Mouse (Mus musculus): Measurements from ENCODE around the gene Rnf7. TPM values are rescaled to one million over a fixed set of nuclear protein-coding genes. Genes with fewer than 3 reads are reported as not detected.
"Not testable (repeated sequence)": the region's sequence is repeated elsewhere in the genome, so short reads cannot be mapped to it uniquely, and the experiment has no call there.

The Rnf7 gene
- polyA plus RNA-seq (2015; fragmentation: Nextera tagmentation; extraction: Ambion mirVana) = 163 and 169 TPM in 2 replicates

- peak within 1 kb of the TSS; percentile 74 for H3K4me2 ChIP-seq (replicated peaks; ENCODE audit: low read depth)
- ATAC-seq (ENCODE audit: low FRiP score, low TSS enrichment) (peak; percentile 99), DNase-seq (ENCODE audit: low spot score) (peak; percentile 99)
- peak within 1 kb of the TSS; percentile 78 for H3K9ac ChIP-seq (ENCODE audit: low read length)
- 0 out of 2 replicates have a peak, but pooled peaks cover 4% of the 10 kb centered on the region for H3K4me1 ChIP-seq (replicated peaks; ENCODE audit: control insufficient read depth, insufficient read depth)
- H3K27me3 ChIP-seq (ENCODE audit: control insufficient read depth, insufficient read depth, low read length) = no peaks in the 10 kb centered on the region
- H3K27ac ChIP-seq (replicated peaks) = peak within 1 kb of the TSS; percentile 85
- peaks cover 3% of the 10 kb centered on the region; the same call in 1 of the 2 replicates for H3K36me3 ChIP-seq (ENCODE audit: control insufficient read depth, insufficient read depth, low read length)
- H3K9me3 ChIP-seq (ENCODE audit: control insufficient read depth, low read length) = no peaks in the 10 kb centered on the region
- peak within 1 kb of the TSS; percentile 73 for H3K4me3 ChIP-seq (ENCODE audit: low read depth, low read length)
- 1% methylated on average over 73 of the region's 74 CpGs for WGBS
- TF ChIP-seq EP300 (optimal IDR thresholded peaks at IDR 0.05) = peak; percentile 32
- TF ChIP-seq CTCF (IDR thresholded peaks at IDR 0.05; ENCODE audit: low read depth) = no peak
Observed at GRCm38 (mm10) chr9:96478071-96478888, at the start of gene Rnf7. Gene Rnf7, minus strand, starts transcription at chr9:96478675.

GRCm38 (mm10) chr9:96526011-96526410 is 47.5 kb upstream of the Rnf7 start:
- TF ChIP-seq CTCF (IDR thresholded peaks at IDR 0.05; ENCODE audit: low read depth) (no peak), EP300 (optimal IDR thresholded peaks at IDR 0.05) (no peak)
- Histone ChIP-seq H3K9me3 (ENCODE audit: control insufficient read depth, low read length) (no peaks in the 10 kb centered on the region), H3K36me3 (ENCODE audit: control insufficient read depth, insufficient read depth, low read length) (no peaks in the 10 kb centered on the region), H3K4me3 (ENCODE audit: low read depth, low read length) (no peak overlapping the region), H3K4me1 (replicated peaks; ENCODE audit: control insufficient read depth, insufficient read depth) (no peaks in the 10 kb centered on the region), H3K27me3 (ENCODE audit: control insufficient read depth, insufficient read depth, low read length) (no peaks in the 10 kb centered on the region), H3K27ac (replicated peaks) (no peak overlapping the region), H3K4me2 (replicated peaks; ENCODE audit: low read depth) (no peak overlapping the region), H3K9ac (ENCODE audit: low read length) (no peak overlapping the region)
- DNase-seq (ENCODE audit: low spot score) (no peak), ATAC-seq (ENCODE audit: low FRiP score, low TSS enrichment) (peak; percentile 38; the same call in 1 of the 2 replicates)
- WGBS = 79% methylated on average over 4 of the region's 4 CpGs

GRCm38 (mm10) chr9:96524972-96525506 is 46.6 kb upstream of the Rnf7 start, which contains the start of gene Gm28729:
Gene Gm28729, minus strand, starts transcription at chr9:96525264.
- ATAC-seq (ENCODE audit: low FRiP score, low TSS enrichment) = no peak
- H3K4me3 ChIP-seq (ENCODE audit: low read depth, low read length) = no peak within 1 kb of the TSS

DNA sequence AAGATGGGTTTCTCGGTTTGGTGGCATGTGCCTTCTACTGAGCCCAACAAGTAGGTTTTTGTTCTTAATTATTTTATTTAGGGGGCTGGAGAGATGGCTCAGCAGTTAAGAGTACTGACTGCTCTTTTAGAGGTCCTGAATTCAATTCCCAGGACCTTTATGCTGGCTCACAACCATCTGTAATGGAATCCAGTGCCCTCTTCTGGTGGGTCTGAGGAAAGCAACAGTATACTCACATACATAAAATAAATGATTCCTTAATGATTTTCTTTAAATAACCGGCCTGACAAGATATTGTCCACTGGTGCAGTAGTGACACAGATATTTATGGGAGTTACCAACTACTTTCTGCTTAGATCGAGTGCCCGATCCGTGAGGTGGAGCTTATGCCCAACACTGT is 44.7 kb upstream of the Rnf7 start:
- no peaks in the 10 kb centered on the region for H3K27me3 ChIP-seq (ENCODE audit: control insufficient read depth, insufficient read depth, low read length)
- no peaks in the 10 kb centered on the region for H3K4me1 ChIP-seq (replicated peaks; ENCODE audit: control insufficient read depth, insufficient read depth)
- H3K36me3 ChIP-seq (ENCODE audit: control insufficient read depth, insufficient read depth, low read length) = no peaks in the 10 kb centered on the region
- no peak overlapping the region for H3K4me3 ChIP-seq (ENCODE audit: low read depth, low read length)
- H3K4me2 ChIP-seq (replicated peaks; ENCODE audit: low read depth) = no peak overlapping the region
- DNase-seq (ENCODE audit: low spot score) (no peak), ATAC-seq (ENCODE audit: low FRiP score, low TSS enrichment) (no peak)
- TF ChIP-seq EP300 (optimal IDR thresholded peaks at IDR 0.05) (no peak), CTCF (IDR thresholded peaks at IDR 0.05; ENCODE audit: low read depth) (peak; percentile 22; the same call in 1 of the 2 replicates)
- WGBS = 85% methylated on average over 5 of the region's 5 CpGs
- no peak overlapping the region for H3K9ac ChIP-seq (ENCODE audit: low read length)
- no peak overlapping the region for H3K27ac ChIP-seq (replicated peaks)
- H3K9me3 ChIP-seq (ENCODE audit: control insufficient read depth, low read length) = no peaks in the 10 kb centered on the region

More at GRCm38 (mm10) chr9:96524972-96525506, 46.6 kb upstream of the Rnf7 start, which contains the start of gene Gm28729:
- H3K9me3 ChIP-seq (ENCODE audit: control insufficient read depth, low read length) = no peaks in the 10 kb centered on the region
- no peak within 1 kb of the TSS for H3K27ac ChIP-seq (replicated peaks)
- H3K36me3 ChIP-seq (ENCODE audit: control insufficient read depth, insufficient read depth, low read length) = no peaks in the 10 kb centered on the region
- no peak within 1 kb of the TSS for H3K4me2 ChIP-seq (replicated peaks; ENCODE audit: low read depth)
- H3K4me1 ChIP-seq (replicated peaks; ENCODE audit: control insufficient read depth, insufficient read depth) = no peaks in the 10 kb centered on the region
- no peaks in the 10 kb centered on the region for H3K27me3 ChIP-seq (ENCODE audit: control insufficient read depth, insufficient read depth, low read length)
- TF ChIP-seq EP300 (optimal IDR thresholded peaks at IDR 0.05) (no peak), CTCF (IDR thresholded peaks at IDR 0.05; ENCODE audit: low read depth) (no peak)
- no peak within 1 kb of the TSS for H3K9ac ChIP-seq (ENCODE audit: low read length)
- 43% methylated on average over 12 of the region's 12 CpGs for WGBS
- DNase-seq (ENCODE audit: low spot score) = no peak

GRCm38 (mm10) chr9:96521574-96521973 is 43.1 kb upstream of the Rnf7 start:
- peak; percentile 45 for TF ChIP-seq CTCF (IDR thresholded peaks at IDR 0.05; ENCODE audit: low read depth)
- DNase-seq (ENCODE audit: low spot score); ATAC-seq (ENCODE audit: low FRiP score, low TSS enrichment); H3K4me1 ChIP-seq (replicated peaks; ENCODE audit: control insufficient read depth, insufficient read depth); H3K4me3 ChIP-seq (ENCODE audit: low read depth, low read length); H3K36me3 ChIP-seq (ENCODE audit: control insufficient read depth, insufficient read depth, low read length); H3K27ac ChIP-seq (replicated peaks); H3K9me3 ChIP-seq (ENCODE audit: control insufficient read depth, low read length); H3K27me3 ChIP-seq (ENCODE audit: control insufficient read depth, insufficient read depth, low read length); H3K4me2 ChIP-seq (replicated peaks; ENCODE audit: low read depth); H3K9ac ChIP-seq (ENCODE audit: low read length): not testable (repeated sequence)
- WGBS = 89% methylated on average over 2 of the region's 2 CpGs

DNA sequence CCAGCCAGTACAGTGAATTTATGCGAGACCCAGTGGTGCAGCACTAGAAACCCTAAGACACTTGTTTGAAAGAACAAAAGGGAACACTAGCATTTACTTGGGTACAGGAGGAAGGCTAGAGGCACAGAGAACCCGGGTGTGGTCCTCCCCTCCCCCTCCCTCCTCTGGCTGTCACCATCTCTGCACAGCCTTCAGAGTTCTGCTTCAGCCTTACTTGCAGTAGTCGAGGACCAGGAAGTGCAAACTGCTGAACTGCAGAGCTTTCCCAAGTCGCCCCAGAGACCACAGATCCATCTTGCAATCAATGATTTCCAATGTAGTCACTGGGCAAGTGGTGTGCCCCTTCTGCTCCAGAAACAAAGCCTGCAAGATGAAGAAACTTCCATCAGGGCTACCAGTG is 39.0 kb upstream of the Rnf7 start:
- TF ChIP-seq EP300 (optimal IDR thresholded peaks at IDR 0.05) (no peak), CTCF (IDR thresholded peaks at IDR 0.05; ENCODE audit: low read depth) (no peak)
- Histone ChIP-seq H3K27ac (replicated peaks) (no peak overlapping the region), H3K36me3 (ENCODE audit: control insufficient read depth, insufficient read depth, low read length) (no peaks in the 10 kb centered on the region), H3K4me3 (ENCODE audit: low read depth, low read length) (no peak overlapping the region), H3K4me2 (replicated peaks; ENCODE audit: low read depth) (no peak overlapping the region), H3K27me3 (ENCODE audit: control insufficient read depth, insufficient read depth, low read length) (no peaks in the 10 kb centered on the region), H3K9me3 (ENCODE audit: control insufficient read depth, low read length) (no peaks in the 10 kb centered on the region), H3K4me1 (replicated peaks; ENCODE audit: control insufficient read depth, insufficient read depth) (no peaks in the 10 kb centered on the region), H3K9ac (ENCODE audit: low read length) (no peak overlapping the region)
- ATAC-seq (ENCODE audit: low FRiP score, low TSS enrichment) (no peak), DNase-seq (ENCODE audit: low spot score) (peak; percentile 21)
- 37% methylated on average over 4 of the region's 4 CpGs for WGBS
